Mouse (Mus musculus) gonadal fat pad, adult 2 months (tissue): Measurements from ENCODE around the gene Ano1. TPM values are rescaled to one million over a fixed set of nuclear protein-coding genes. Genes with fewer than 3 reads are reported as not detected.

Source experiments
- DNase-seq: peaks from one replicate; pipeline ENCODE4 v3.0.0-alpha.2; 2012; ENCODE audit warnings: low read depth
- polyA plus RNA-seq: library from polyadenylated mRNA; depleted of rRNA; stranded (reverse); fragments of >200 nt; gene quantifications from 2 replicates; pipeline ENCODE4 v1.2.3, GENCODE M21; 2012; rRNA removed

Gene Ano1
- 112 and 115 TPM in 2 replicates for polyA plus RNA-seq

GRCm38 (mm10) chr7:144751833-144752232, at the start of gene Ano1:
Gene Ano1, minus strand, starts transcription at chr7:144751974.
- DNase-seq, result no peak

DNA sequence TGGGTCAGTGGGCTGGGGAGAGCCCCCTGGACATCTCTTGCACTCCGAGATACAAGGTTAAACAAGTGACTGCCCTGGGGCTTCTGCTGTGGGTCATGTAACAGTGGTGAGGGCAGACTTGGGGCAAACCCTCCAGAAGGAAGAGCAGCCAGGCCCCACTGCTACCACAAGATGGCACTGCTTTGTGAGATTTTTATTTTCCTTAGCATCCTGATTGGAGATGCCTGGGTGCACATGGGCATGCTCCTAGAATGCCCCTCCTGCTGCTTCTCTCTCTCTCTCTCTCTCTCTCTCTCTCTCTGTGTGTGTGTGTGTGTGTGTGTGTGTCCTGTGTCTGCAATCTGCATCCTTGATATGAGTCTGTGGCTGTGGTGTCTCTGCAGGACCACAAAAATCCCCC, 46.7 kb upstream of the Ano1 start:
- DNase-seq, result no peak

- no peak for DNase-seq
Measured at GRCm38 (mm10) chr7:144796986-144797735, 45.4 kb upstream of the Ano1 start.

GRCm38 (mm10) chr7:144795976-144796474, 44.3 kb upstream of the Ano1 start:
- DNase-seq, result no peak

GRCm38 (mm10) chr7:144793296-144793695, 41.5 kb upstream of the Ano1 start:
- no peak for DNase-seq

DNA sequence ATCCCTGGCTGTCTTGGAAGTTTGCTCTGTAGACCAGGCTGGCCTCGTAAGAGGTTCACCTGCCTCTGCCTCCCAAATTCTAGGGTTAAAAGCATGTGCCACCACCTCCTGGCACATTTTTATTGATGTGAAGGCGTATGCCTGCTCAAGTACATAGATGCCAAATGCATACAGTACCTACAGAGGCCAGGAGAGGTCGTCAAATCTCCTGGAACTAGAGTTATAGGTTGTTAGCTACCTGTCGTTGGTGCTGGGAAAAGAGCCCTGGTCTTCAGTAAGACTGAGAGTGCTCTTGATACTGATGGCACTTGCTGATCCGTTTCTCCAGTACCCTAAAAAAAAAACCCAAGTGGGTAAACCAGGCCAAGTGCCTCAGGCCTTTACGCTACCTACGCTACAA, 39.7 kb upstream of the Ano1 start:
- no peak for DNase-seq

- DNase-seq, result no peak
Measured at GRCm38 (mm10) chr7:144789601-144790556, 38.1 kb upstream of the Ano1 start.

- DNase-seq, result no peak
Measured at GRCm38 (mm10) chr7:144788631-144789030, 36.9 kb upstream of the Ano1 start.

DNA sequence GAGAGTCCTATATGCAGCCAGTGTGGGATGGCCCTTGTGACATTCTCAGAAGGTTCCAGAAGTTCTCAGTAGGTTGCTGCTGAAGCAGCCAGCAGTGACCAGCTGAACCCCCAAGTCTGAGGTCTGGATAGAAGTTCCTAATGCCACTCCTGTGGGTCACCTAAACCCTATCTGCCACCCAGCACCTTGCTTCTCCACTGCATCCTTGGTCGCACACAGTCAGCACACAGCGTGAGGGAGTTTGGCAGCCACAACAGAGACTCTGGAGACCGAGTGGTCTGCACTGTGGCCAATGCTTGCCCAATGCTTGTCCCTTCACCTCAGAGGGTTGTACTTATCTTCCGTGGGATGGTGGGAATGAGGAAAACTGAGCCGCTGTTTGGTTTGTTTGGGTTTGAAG, 35.7 kb upstream of the Ano1 start:
- no peak for DNase-seq

- DNase-seq, result no peak
Measured at GRCm38 (mm10) chr7:144786571-144786970, 34.8 kb upstream of the Ano1 start.

- DNase-seq, result no peak
Measured at GRCm38 (mm10) chr7:144784176-144784575, 32.4 kb upstream of the Ano1 start.

- no peak for DNase-seq
Measured at GRCm38 (mm10) chr7:144782402-144782801, 30.6 kb upstream of the Ano1 start.

GRCm38 (mm10) chr7:144781337-144781736, 29.6 kb upstream of the Ano1 start:
- DNase-seq, result no peak

GRCm38 (mm10) chr7:144780190-144780589, 28.4 kb upstream of the Ano1 start:
- DNase-seq, result no peak

DNA sequence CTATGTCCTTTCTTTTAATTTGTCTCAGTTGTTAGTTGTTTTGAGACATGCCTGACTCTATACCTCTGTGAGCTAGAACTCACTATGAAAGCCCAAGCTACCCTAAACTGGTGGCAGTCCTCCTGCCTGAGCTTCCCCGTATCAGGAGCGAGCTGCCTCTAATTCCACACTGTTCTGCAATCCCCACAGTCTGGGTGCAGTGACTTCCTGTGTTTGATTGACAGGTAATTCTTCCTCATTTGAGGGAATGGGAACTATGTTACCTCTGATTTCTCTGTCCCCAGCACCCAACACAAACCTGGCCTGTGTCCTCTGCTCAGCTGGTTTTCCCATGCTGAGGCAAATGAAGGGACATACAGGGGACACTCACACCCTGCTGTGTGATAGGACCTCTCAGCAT, 27.9 kb upstream of the Ano1 start:
- DNase-seq, result no peak

GRCm38 (mm10) chr7:144777805-144778204, 26.0 kb upstream of the Ano1 start:
- DNase-seq, result no peak

- no peak for DNase-seq
Measured at GRCm38 (mm10) chr7:144775804-144776447, 24.2 kb upstream of the Ano1 start.

DNA sequence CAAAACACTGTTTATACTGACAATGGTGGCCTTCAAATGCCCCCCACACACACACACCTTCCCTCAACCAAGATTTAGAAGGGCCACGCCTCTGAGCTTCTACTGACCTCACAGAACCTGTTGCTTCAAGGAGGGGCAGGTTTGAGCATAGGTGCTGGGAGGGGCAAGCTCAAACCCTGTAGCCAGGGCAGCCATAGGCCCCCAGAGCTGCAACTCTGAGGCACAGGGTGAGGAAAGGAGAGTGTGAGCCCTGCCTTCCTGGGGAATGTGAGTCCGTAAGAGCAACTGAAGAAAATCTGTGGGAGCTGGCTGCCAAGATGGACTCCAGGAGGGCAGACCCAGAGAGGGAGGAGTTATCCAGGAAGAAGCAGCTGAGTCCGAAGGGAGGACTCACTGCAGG, 23.4 kb upstream of the Ano1 start:
- no peak for DNase-seq

- DNase-seq, result no peak
Measured at GRCm38 (mm10) chr7:144774283-144774682, 22.5 kb upstream of the Ano1 start.

DNA sequence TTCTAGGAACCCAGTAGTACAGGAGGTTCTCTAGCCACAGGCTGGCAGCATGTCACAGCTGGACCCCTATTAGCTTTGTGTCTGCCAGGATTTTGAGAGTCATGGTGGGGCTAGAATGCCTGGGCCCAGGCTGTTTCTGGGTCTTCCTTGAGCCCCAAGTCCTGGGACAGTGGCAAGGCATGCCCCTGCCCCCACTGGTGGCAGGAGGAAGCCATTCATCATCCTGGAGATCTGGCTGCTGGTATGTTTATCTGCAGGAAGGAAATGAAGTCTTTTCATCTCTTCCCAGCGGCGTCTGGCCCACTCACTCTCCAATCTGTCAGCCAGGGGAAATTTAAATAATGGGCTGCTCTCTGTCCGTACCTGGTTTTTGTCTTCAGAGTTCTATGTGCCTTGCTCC, 18.3 kb upstream of the Ano1 start:
- no peak for DNase-seq

- DNase-seq, result no peak
Measured at GRCm38 (mm10) chr7:144769434-144770080, 17.8 kb upstream of the Ano1 start.

- DNase-seq, result no peak
Measured at GRCm38 (mm10) chr7:144768845-144769244, 17.1 kb upstream of the Ano1 start.
